Mouse (Mus musculus) cerebellum, postnatal 25 days (tissue): ENCODE results near the gene Gpc5.

ENCODE experiments used
- DNase-seq, 2 experiments: peaks; one replicate each; pipeline ENCODE4 v3.0.0; 2021; ENCODE audit warnings: mixed read lengths in 2 of 2

The Gpc5 gene

DNA sequence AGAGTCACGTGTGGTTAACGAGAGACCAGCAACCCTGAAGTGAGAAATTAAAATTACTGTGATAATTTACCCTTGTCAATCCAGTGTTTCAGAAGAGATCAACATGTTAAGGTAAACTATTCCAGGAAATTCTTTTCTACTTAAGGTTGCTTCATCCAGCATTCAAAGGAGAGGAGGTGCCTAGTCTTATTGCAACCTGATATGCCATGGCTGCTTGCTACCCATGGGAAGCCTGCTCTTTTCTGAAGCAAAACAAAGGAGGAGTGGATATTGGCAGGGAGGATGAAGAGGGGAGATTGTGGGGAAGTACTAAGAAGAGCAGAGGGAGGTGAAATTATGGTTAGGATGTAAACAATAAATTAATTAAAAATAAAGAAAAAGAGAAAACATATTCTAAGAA lies 15.5 kb downstream of the Gpc5 start:
- no peak for DNase-seq

DNA sequence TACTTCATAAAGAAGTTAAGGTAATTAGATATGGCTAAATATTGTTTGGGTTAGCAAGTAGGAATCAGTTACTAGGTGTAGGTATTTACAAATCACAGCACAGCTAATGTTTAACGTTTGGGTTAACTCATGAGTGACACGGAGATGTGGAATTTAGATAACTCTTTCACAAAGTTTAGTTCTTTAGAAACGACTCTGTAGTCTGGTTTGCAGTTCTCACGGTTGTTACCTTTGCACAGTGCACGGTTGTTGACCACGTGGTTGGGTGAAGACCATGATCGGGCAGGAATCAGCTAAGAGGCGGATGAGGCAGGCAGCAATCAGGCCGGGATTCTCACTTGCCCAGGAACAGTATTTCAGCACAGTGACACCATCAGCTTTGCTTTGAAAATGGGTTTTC lies 26.6 kb downstream of the Gpc5 start:
- no peak for DNase-seq

DNA sequence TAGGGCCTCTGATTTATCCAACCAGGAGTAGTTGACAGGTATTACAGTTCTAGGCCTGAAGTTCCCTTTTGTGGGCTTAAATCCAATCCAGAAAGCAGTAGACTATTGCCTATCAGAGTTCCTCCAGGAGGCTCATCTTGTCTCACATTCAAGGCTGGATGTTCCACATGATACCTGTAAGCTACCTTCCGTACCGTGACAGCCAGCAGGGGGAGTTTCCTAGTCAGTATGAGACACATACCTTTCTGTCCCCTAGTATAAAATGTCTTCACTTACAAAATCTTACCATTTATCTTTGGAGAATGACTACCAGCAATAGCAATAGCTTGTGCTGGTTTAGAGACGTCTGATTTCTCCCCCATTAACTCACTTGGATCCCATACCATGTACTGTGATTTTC lies 56.8 kb downstream of the Gpc5 start:
- DNase-seq = no peak

DNA sequence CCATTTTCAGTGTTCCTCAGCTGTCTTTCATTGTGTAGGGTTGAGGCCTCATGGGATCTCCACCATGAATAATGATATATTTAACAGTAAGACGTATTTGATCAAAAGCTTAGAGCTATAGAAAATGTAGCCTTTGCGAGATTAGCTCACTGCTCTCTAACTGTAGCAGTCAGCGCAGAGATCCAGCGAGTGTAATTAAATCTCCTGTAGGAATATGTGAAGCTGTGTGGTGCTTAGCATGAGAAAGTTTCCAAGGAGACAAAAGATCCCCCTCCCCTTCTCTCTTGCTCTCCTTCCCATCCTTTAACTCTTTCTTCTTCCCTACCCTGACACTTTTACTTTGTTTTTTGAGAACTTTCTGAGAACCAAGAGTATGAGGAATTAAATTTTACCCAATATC lies 64.6 kb downstream of the Gpc5 start:
- DNase-seq = no peak

DNA sequence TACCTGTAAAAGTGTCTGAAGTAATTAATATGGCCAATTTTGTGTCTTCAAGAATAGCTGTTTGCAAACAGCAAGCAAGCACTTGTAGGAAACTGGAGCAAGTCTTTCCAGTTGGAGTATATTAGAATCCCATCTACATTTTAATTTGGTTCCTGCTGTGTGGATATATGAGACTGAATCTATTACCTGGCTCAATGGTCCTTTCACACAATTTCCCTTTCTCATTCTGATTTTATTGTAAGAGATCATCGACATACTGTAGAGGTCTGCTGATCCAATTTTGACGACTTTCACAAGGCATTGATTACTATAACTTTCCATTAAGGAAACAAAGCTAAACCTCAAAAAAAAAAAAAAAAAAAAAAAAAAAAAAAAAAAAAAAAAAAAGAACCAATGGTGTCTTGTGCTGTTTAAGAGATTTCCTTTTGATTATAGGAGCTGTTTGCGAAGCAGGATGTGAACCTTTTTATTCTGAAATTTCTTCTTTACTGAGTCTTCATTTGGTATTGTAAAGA lies 85.4 kb downstream of the Gpc5 start:
- no peak for DNase-seq

DNA sequence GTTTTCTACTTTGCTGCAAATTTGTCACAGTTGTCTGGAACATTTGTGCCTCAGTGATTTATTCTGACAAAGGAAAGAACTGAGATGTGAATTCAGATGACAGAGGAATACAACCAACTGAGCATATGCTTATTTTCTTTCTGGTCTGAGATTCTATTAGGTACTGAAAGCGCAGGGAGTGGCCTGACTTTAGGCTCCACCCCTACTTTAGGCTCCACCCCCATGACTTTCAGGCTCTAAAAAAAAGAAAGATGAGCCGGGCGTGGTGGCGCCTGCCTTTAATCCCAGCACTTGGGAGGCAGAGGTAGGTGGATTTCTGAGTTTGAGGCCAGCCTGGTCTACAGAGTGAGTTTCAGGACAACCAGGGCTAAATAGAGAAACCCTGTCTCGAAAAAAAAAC lies 87.9 kb downstream of the Gpc5 start:
- DNase-seq = no peak

DNA sequence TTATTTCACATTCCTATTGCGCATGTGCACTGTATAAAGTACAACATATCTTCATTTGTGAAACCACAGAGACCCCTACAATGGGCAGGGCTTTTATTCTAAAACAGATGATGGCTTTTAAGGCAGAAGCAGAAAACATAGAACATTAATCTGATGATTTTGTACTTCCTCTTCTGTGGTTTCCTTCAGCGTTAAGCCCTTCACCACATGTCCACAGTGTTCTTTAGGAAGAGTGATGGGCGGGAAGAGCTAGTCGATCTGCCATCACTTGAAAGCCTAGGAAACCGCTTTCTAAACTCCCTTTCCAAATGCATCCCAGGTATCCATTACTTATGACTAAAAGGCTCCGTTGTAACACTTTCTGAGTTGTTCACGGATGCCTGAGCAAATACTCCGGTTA lies 96.2 kb downstream of the Gpc5 start:
- DNase-seq = no peak

DNA sequence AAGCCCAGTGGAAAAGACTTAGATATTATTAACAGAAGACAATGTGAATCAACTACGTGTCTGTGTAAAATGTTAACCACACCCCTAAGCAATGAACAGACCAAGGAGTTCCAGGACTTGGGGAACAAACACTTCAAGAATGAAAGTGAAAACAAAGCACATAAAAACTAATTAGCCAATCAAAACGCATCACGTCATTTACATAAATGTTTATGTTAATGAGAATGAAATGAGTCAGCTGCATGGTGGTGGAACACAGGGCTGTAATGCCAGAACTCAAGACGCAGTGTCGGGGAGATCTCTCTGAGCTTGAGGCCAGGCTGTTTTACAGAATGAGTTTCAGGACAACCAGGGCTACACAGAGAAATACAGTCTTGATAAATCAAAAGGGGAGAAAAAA lies 136.1 kb downstream of the Gpc5 start:
- no peak for DNase-seq

DNA sequence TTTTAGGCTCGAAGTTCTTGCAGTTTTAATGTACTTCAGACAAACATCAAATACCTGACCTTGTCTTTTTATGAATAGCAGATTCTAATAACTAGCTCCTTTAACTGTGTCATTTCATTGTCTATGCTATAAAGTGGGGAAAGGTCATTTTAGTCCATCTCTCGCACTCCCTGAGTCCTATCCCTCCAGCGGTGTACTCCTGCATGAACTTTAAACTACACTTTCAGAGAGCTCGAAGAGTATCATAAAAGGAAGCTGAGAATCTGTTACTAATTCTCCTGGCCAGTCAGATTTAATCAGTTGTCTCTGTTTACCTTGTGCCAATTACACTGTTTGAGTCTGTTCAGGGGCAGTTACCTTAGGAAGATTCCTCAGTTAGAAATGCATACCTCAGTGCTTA lies 144.4 kb downstream of the Gpc5 start:
- DNase-seq = no peak

DNA sequence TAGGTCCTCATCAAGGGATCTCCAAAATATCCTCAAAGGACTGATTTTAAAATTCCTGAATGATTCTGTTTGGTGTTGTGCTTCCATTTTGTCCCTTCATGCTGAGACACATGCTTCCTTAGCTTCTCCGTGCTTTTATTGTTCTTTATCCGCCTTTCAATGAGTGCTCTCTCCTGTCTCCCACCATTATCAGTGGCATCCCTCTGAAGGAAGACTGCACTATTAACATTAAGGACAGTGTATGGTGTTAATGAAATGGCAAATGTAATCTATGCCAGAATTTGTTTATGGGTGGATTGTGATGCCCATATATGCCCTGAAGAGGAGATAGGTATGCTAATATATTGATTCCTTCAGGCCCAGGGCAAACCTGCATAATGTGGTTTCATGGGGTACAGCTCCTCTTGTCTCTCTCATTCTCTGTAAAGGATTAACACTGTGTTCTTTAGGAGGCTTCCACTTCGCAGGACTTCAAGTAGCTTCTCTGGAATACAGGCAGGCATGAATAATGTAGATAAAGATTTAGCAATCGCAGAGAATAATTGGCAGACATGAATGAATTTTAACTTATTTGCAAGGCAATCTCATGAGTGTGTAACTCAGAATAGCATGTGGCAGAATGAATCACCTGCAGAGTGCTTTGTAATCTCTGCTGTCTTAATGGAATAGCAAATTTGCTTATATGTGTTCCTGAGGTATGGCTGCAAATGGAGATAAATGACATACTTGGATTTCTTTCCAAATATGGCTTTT lies 148.8 kb downstream of the Gpc5 start:
- DNase-seq = no peak

DNA sequence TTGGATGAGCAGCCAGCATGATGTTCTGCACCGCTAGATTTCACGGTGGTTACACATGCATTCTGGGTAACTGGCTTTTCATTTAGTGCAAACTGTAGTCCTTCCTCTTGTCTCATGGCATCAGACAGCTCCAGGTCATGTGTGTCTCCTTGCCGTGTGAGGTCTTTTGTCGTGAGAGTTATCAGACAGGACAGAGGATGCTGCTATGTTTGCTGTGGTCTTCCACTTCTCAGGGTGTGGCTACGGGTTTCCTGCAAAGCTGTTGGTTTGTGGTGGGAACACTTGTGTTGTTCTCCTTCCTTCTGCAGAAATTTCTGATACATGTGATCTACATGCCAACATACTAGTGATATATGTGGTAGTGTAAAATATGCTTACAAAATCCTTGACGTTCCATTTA lies 158.5 kb downstream of the Gpc5 start:
- no peak for DNase-seq

DNA sequence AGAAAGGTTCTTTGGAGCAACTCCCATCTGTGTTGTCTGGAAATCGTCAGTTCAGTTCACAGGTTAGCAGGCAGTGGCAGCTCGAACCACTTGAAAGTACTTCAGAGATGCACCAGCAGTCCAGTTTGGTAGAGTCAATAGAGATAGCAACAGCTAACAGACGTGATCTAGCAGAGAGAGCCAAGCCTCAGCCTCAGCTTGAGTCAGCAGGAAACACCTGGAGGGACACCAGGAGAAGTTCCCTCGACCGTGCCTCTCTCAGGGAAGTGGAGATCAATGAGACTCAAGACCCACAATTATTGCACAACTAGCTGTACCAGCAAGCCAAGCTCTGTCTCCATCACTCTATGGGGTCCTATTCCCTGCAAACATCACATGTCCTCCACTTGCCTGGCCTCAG lies 159.8 kb downstream of the Gpc5 start:
- no peak for DNase-seq

DNA sequence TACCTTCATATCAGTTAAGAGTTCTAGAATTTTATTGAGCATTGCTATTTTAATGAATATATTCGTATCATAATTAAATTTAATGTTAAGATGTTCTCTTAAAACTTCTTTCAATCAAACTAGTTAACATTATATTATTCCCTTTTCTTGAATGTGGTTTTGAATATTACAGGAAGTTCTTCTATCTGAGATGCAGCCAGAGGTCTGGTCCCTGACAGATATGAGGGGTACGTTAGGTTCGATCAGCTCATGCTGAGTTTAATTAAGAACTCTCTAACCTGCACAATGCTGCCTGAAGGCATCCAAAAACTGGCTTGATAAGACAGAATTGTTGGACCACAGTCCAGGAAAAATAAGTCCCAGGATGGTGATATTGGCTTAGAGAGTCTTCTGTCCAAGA lies 161.1 kb downstream of the Gpc5 start:
- no peak for DNase-seq

DNA sequence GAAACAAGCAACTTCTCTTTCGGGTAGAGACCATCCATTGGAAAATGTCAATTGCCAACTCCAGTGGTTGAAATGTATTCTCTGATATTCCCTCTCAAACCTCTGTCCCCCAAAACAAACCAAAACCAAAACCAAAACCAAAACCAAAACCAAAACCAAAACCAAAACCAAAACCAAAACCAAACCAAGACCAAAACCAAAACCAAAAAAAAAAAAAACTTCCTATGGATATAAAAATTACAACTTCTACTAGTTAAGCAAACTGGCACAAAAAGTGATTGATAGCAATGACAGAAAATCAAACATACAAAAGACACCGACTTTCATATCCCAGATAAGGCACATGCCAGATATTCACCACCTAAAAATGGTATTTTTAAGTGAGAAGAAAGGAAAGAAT lies 161.7 kb downstream of the Gpc5 start:
- DNase-seq = no peak

DNA sequence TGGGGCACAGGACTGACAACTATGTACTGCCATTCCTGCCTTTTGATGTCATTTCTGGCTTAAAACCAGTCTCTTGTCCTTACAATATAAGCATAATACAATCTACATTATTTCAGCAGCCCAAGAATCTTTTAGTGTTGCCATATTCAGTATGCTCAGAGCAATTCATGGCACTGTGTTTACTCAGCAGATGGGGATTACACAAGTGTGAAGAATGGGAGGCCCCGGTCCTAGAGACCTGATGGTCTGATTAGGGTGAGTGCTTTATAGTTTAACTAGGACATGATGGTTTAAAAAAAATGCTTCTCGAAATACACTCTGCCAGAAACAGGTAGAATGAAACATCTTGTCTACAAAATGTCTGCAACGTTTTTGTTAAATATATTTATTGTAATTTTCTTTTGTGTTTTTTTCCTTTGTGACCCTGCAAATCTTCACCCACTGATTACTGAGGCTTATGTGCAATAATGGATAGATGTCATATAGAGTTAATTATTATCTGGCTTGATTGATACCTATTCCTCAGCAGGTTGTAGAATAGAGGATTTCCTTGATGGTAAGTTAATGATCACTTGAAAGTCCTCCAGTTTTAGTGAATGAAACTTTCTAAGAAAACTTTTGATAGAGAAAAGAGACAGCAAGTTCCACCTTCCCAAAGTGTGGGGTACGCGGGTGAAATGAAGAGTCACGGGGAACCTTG lies 177.8 kb downstream of the Gpc5 start:
- no peak for DNase-seq

DNA sequence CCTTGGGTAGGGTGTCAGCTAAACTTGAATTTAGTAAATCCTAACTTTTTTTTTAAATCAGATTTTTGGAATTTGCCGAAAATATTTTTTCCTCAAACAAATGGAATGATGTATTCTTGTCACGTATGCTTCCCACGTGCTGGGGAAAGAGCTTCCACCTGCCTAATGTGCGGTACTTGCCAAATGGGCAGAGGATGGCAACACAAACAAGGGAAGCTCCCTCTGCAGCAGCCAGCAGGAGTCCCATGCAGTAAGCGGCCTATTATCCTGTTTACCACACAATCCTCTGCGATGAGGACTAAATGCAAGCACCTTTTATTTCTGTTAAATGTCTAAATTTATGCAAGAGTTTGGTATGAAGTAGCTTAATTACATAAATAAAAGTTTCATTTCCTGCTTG lies 178.4 kb downstream of the Gpc5 start:
- no peak for DNase-seq

DNA sequence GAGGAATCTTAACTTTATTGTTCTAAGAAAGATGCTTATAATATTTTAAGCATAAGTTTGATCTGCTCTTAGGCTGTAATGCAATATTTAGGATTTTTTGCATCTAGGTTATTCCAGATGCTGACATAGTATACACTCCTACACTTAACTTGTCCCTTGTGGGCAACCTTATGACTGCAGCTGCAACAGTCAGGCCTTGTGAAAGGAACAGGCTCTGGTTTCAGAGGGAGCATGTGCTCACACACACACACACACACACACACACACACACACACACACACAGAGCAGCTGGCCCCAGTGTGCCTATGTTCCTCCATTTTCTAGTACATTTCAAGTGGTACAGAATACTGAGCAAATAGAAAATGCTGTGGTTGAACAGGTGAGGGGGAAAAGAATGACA lies 190.8 kb downstream of the Gpc5 start:
- DNase-seq = no peak

DNA sequence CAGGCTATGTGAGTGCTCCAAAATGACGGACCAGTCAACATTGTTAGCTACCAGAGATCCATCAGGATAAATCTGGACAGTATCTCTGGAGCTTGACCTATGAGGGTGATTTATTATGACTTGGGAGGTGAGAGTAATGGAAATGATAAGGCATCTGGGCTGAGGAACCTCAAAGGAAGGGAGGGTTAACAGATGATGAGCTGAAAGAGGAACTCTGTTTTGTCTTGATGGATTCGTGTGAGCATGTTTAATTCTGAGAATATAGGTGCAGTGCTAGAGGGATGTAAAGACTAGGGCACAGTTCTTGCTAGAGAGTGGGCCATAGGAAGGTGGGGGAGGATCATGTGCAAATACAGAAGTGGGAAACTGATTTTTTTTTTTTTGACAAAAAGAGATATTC lies 232.2 kb downstream of the Gpc5 start:
- no peak for DNase-seq

DNA sequence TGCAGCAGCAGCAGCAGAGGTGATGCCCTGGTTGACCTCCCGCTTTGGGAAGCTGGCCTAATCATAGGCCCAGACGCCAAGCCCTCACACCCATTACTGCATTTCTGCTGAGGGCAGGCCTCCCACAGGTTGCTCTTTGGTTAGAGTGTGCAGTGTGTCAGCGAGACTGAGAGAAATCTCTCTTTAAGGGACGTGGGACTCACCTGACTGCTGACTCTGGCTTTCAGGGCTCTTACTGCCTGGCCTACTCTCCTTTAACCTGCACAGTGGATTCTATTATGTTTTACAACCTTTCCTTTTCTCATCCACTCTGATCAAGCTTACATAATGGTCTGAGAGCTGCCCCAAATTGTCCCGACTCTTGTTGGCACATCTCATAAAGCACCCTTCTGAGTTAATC lies 234.4 kb downstream of the Gpc5 start:
- DNase-seq = no peak

DNA sequence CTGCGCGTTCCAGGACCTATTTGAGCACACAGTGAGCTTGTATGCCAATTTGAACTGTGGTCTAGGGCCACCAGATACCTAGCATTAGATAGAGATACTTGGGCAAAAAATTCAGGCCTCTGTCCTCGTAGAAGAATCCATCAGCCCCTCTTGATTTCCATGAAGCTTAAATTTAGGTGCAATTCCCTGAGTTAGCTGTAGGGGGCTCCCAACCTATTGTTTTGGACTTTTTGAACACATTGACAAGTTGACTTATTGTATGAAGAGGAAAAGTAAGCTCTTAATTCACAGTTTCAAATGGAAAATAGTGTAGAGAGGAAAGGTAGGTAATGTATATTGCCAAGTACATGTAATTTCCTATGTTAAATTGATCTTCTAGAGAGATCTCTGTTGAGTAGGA lies 247.1 kb downstream of the Gpc5 start:
- DNase-seq = no peak

DNA sequence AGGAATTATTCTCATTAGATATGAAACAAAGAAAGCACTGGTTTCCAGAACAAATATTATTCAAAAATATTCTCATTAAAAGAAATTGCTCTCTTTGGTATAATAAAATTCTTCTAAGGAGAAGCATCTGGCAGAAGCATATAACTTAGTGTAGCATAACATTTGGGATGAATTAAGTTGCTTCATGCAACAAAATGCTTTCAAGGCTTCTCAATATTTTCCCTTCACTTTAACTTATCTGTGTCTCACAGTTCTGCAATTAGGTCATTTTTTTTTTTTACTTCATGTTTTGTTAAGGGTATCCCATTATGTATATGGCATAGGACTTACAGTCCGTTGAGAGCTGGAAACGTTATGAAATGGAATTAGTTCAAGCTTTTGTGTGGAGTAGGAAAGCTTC lies 250.6 kb downstream of the Gpc5 start:
- no peak for DNase-seq

DNA sequence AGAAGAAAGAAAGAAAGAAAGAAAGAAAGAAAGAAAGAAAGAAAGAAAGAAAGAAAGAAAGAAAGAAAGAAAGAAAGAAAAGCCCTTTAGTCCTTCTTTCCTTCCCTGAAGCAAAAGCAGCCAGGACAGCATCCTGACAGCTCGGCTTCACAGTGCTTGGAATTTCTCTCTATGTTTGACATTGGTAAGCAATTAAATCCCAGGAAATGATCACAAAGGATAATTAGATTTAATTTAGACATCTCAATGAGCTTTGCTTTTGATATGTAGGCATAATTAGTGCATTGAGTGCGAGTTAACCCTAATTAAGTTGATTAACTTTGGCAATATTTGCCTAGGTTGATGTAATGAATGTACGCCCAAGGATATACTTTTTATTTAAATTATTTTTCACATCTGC lies 257.4 kb downstream of the Gpc5 start:
- DNase-seq = no peak

DNA sequence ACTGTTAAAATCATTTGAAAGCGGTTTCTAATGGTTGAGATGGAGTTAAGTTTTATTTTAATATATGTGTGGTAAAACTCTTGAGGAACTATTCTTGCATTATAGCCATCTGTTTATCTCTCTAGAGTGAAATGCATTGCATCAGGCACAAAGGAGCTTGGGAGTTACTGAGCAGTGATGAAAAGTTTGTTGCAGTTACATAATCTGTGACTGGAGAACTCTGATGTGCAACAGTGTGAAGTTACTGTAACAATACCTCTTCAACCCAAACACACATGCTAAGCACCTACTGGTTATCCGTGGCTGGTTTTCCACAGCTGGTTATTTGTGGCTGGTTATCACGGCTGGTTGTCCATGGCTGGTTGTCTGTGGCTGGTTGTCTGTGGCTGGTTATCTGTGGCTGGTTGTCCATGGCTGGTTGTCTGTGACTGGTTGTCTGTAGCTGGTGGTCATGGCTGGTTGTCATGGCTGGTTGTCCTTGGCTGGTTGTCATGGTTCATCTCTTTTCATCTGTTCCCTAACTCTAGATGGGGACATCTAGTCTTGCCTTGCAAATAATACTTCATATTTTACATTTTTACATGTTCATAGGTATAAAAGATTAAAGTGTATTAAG lies 273.4 kb downstream of the Gpc5 start:
- no peak for DNase-seq

DNA sequence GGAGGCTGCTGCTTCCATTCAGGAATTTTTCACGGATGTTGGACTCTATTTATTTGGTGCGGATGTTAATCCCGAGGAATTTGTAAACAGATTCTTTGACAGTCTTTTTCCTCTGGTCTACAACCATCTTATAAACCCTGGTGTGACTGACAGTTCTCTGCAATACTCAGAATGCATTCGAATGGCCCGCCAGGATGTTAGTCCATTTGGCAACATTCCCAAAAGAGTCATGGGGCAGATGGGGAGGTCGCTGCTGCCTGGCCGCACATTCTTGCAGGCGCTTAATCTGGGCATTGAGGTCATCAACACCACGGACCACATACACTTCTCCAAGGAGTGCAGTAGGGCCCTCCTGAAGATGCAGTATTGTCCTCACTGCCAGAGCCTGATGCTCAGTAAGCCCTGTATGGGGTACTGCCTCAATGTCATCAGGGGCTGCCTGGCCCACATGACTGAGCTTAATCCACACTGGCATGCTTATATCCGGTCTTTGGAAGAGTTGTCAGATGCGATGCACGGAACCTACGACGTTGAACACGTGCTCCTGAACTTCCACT lies 277.7 kb downstream of the Gpc5 start:
- DNase-seq = no peak
